Comparison of ENCODE assay signal across 8 mouse cellular contexts in the genomic region with DNA sequence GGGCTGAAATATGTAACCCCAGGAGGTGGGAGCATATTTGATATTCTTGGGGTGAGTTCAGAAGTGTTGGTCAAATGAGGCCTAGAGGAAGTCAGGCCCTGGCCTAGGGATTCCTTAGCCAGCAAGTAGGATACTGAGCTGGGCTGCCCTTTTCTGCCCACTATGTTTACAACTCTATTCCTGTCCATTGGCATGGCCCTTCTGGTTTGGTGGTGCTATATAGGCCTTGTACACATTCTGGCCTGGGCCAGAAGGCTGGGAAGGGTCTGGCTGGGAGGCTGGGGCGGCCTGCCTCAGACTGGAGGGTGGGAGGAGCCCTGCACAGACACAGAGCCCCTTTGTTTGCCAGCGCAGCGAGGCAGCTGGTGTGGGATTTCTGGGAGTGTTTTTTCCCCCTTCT. TPM values are rescaled to one million over a fixed set of nuclear protein-coding genes. Genes with fewer than 3 reads are reported as not detected.
A peak's percentile ranks its signal among the peaks of the same experiment; 100 is the strongest.
DNase-seq lines count a peak whose midpoint lies in the region; ATAC-seq lines count a peak whose summit lies in the region.

No protein-coding gene starts in this region.

- DNase-seq in embryo, embryonic 10 days (ENCODE audit: low spot score) = peak; percentile 62
- peak; percentile 72 for DNase-seq in hindbrain, embryonic 10.5 days (ENCODE audit: low spot score)
- no peak for DNase-seq in thymus, adult 18-20 months
- no peak for DNase-seq in kidney, adult 8-10 months
- no peak for DNase-seq in kidney, adult 11 months

- H3K27me3 ChIP-seq in intestine, embryonic 15.5 days (replicated peaks) = no peaks in the 10 kb centered on the region
- no peaks in the 10 kb centered on the region for H3K27me3 ChIP-seq in intestine, embryonic 16.5 days (replicated peaks; ENCODE audit: control insufficient read depth, insufficient read depth, low read length)
- no peaks in the 10 kb centered on the region for H3K27me3 ChIP-seq in hindbrain, embryonic 10.5 days (ENCODE audit: insufficient read depth, poor library complexity, severe bottlenecking)
- H3K27me3 ChIP-seq in midbrain, embryonic 16.5 days (ENCODE audit: control insufficient read depth, insufficient read depth, low read depth, low read length) = no peaks in the 10 kb centered on the region

- no peak overlapping the region for H3K4me2 ChIP-seq in intestine, embryonic 15.5 days (replicated peaks)
- no peak overlapping the region for H3K4me2 ChIP-seq in intestine, embryonic 16.5 days (ENCODE audit: low read depth, low read length)
- no peak overlapping the region for H3K4me2 ChIP-seq in midbrain, embryonic 16.5 days (ENCODE audit: low read length)

- H3K9me3 ChIP-seq in intestine, embryonic 15.5 days = no peaks in the 10 kb centered on the region
- H3K9me3 ChIP-seq in intestine, embryonic 16.5 days (ENCODE audit: control insufficient read depth, low read length) = no peaks in the 10 kb centered on the region
- H3K9me3 ChIP-seq in hindbrain, embryonic 10.5 days = no peaks in the 10 kb centered on the region
- no peaks in the 10 kb centered on the region for H3K9me3 ChIP-seq in midbrain, embryonic 16.5 days (replicated peaks; ENCODE audit: control insufficient read depth, low read length, poor library complexity, severe bottlenecking)

- WGBS in intestine, embryonic 15.5 days = 25% methylated on average over 3 of the region's 3 CpGs
- WGBS in intestine, embryonic 16.5 days = 24% methylated on average over 3 of the region's 3 CpGs
- WGBS in hindbrain, embryonic 10.5 days = 16% methylated on average over 3 of the region's 3 CpGs
- WGBS in midbrain, embryonic 16.5 days = 6% methylated on average over 3 of the region's 3 CpGs

- H3K27ac ChIP-seq in intestine, embryonic 15.5 days = 0 out of 2 replicates have a peak overlapping the region, but pooled peaks have one; percentile 27
- no peak overlapping the region for H3K27ac ChIP-seq in intestine, embryonic 16.5 days (ENCODE audit: low read length)
- H3K27ac ChIP-seq in hindbrain, embryonic 10.5 days = peak overlapping the region; percentile 92
- H3K27ac ChIP-seq in midbrain, embryonic 16.5 days (ENCODE audit: low read length) = peak overlapping the region; percentile 65

- peaks cover 16% of the 10 kb centered on the region; the same call in 1 of the 2 replicates for H3K4me1 ChIP-seq in intestine, embryonic 15.5 days (replicated peaks)
- H3K4me1 ChIP-seq in intestine, embryonic 16.5 days (ENCODE audit: control insufficient read depth, insufficient read depth, low read length) = peaks cover 18% of the 10 kb centered on the region
- peaks cover 72% of the 10 kb centered on the region for H3K4me1 ChIP-seq in hindbrain, embryonic 10.5 days (replicated peaks)
- peaks cover 21% of the 10 kb centered on the region; the same call in 1 of the 2 replicates for H3K4me1 ChIP-seq in midbrain, embryonic 16.5 days (ENCODE audit: control insufficient read depth, insufficient read depth, low read length)

- no peak overlapping the region for H3K4me3 ChIP-seq in intestine, embryonic 15.5 days (replicated peaks)
- no peak overlapping the region for H3K4me3 ChIP-seq in intestine, embryonic 16.5 days (ENCODE audit: low read length)
- no peak overlapping the region for H3K4me3 ChIP-seq in hindbrain, embryonic 10.5 days
- H3K4me3 ChIP-seq in midbrain, embryonic 16.5 days (ENCODE audit: low read depth, low read length) = no peak overlapping the region

- ATAC-seq in intestine, embryonic 15.5 days = peak; percentile 61; the same call in 1 of the 2 replicates
- ATAC-seq in intestine, embryonic 16.5 days = no peak
- ATAC-seq in midbrain, embryonic 16.5 days = 0 out of 2 replicates have a peak, but pooled peaks have one; percentile 49

- H3K36me3 ChIP-seq in intestine, embryonic 15.5 days = no peaks in the 10 kb centered on the region
- H3K36me3 ChIP-seq in intestine, embryonic 16.5 days (ENCODE audit: control insufficient read depth, insufficient read depth, low read length) = no peaks in the 10 kb centered on the region
- H3K36me3 ChIP-seq in hindbrain, embryonic 10.5 days = no peaks in the 10 kb centered on the region
- no peaks in the 10 kb centered on the region for H3K36me3 ChIP-seq in midbrain, embryonic 16.5 days (ENCODE audit: control insufficient read depth, insufficient read depth, low read length)

- H3K9ac ChIP-seq in intestine, embryonic 15.5 days = no peak overlapping the region
- H3K9ac ChIP-seq in intestine, embryonic 16.5 days (ENCODE audit: low read depth, low read length) = no peak overlapping the region
- no peak overlapping the region for H3K9ac ChIP-seq in midbrain, embryonic 16.5 days (ENCODE audit: low read depth, low read length)

RNA-seq across cellular contexts. Expression of gene Smox, which starts 15.1 kb away (rescaled TPM):
- polyA plus RNA-seq in intestine, embryonic 15.5 days (2015; fragmentation: Nextera tagmentation; extraction: Ambion mirVana) = 23.3 and 24.0 TPM in 2 replicates
- 20.1 and 21.7 TPM in 2 replicates for polyA plus RNA-seq in intestine, embryonic 16.5 days (2015; fragmentation: Nextera tagmentation; extraction: Ambion mirVana)
- 30.0 and 34.1 TPM in 2 replicates for polyA plus RNA-seq in hindbrain, embryonic 10.5 days (2016; fragmentation: Nextera tagmentation; extraction: Ambion mirVana)
- polyA plus RNA-seq in midbrain, embryonic 16.5 days (2015; fragmentation: Nextera tagmentation; extraction: Ambion mirVana) = 46.1 and 52.7 TPM in 2 replicates

RNA-seq across cellular contexts. Expression of gene Adra1d, which starts 55.7 kb away (rescaled TPM):
- polyA plus RNA-seq in intestine, embryonic 15.5 days (2015; fragmentation: Nextera tagmentation; extraction: Ambion mirVana) = 0.45 and 0.56 TPM in 2 replicates
- 0.21 and 0.28 TPM in 2 replicates for polyA plus RNA-seq in intestine, embryonic 16.5 days (2015; fragmentation: Nextera tagmentation; extraction: Ambion mirVana)
- polyA plus RNA-seq in hindbrain, embryonic 10.5 days (2016; fragmentation: Nextera tagmentation; extraction: Ambion mirVana) = 0.16 and 0.31 TPM in 2 replicates
- not detected in 2 replicates for polyA plus RNA-seq in midbrain, embryonic 16.5 days (2015; fragmentation: Nextera tagmentation; extraction: Ambion mirVana)

Comparison
In these comparisons a context has a peak if more than half of its experiments do, and no peak if none do; other contexts are left out.
1. DNase-seq: peak in embryo, embryonic 10 days (single experiment) and hindbrain, embryonic 10.5 days (single experiment); none in thymus, adult 18-20 months (0 of 2), kidney, adult 8-10 months (0 of 2) and kidney, adult 11 months (single experiment).